Mouse (Mus musculus) neural tube, embryonic 10.5 days (tissue): ENCODE measurements around the gene Slc2a5.
A peak's percentile ranks its signal among the peaks of the same experiment; 100 is the strongest.

Experiments used
- DNase-seq: peaks from one replicate; pipeline ENCODE4 v3.0.0-alpha.2; 2017; ENCODE audit warnings: low spot score; ENCODE audit errors: extremely low spot score

Slc2a5 gene

DNA sequence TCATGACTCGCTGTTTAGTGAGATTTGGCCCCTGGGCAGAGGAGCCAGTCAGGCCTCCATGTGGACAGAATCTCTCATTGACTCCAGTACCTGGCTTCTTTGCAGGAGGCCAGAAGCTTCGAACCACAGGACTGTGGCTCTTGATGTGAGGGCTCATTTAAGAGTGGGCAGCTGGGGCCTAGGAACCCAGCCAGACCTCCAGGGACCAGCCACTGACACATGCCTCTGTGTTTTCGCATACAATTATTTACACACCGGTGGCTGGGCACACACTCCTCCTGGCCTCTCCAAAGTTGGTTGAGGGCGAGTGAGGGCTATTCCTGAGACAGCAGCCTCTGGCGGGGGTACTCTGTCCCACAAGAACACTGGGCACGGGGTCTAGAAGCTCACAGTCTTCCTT is 21.3 kb downstream of the Slc2a5 start:
- no peak for DNase-seq

DNA sequence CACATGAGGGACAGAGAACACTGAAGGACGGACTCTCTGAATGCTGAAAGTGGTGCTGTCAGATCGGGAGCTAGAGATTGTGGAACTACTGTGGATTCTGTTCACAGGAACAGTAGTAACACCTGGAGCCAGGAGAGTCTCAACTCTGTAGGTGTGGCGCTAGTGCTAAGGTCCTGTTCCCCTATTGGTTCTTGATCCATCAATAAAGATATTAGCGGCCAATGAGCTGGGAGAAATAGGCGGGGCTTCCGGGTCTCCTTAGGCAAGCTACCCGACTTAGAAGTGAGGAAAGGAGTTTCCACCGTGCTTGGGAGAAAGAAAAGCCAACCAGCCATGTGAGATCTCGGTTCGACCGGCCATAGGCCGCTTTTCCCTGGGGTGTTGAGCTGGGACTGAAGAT is 25.2 kb downstream of the Slc2a5 start:
- no peak for DNase-seq

DNA sequence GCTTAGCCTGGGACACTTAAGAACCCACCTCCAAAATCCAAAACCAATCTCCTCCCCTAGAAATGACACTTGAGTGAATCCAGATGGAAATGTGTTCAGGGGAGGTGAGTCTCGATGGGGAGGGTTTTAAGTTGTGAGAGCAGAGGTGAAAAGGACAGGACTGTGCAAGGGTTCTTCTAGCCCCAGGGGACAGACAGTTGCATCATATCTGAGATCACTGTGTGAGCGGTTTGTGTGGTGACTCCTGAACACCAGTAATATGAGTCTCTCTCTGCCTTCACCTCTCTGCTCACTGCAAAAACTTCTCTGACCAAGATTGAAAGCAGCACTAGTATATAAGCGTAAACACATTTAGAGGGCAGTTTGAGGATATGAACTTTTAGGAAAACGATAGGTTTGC is 27.2 kb downstream of the Slc2a5 start:
- no peak for DNase-seq

DNA sequence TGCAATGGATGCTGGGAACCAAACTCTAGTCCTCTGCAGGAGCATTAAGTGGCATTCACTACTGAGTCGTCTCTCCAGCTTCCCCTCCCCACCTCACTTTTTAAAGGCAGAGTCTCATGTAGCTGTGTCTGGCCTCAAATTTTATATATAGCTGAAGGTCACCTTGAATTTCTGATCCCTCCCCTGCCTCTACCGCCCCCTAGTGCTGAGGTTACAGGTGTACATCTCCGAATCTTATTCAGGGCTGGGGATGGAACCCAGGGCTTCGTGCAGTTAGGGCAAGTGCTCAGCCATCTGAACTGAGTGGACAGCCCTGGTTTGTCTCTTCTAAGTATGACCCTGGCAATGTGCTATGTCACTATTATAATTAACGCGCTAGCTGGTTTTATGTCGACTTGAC is 32.0 kb downstream of the Slc2a5 start:
- no peak for DNase-seq

DNA sequence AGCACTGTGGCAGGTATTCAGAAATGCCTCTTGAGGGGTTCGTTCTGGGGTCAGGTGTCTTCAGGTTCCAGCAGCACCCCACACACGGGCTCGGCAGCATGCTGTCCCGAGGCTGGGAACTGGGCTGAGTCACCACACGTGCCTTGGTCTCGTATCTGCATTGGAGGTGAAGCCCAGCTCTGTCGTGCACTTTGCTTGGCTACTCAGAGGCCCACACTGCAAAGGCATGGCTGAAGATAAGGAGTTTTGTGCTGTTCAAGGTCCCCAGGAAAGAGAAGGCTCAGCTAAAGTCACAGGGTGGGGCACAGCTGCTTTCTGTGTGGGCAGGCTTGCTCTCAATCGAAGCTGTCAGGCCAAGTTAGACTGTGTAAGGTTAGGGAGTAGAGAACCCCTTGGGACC is 33.4 kb downstream of the Slc2a5 start:
- no peak for DNase-seq

DNA sequence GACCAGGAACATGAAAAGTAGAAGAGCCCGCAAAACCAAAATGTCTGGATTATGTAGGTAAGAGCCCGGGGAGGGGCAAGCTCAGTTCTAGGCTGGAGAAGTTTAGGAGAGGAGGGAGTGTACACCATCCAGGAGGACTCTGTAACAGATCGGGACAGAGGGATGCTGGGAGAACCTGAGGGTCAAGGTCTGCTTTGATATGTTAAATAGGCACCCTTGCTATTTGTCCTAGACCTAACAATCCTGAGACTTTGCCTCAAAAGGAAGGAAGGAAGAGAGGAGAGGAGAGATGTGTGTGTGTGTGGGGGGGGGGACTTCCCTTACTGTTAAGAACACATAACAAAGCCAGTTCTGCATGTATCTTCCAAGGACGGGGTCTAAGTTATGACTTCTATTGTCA is 36.2 kb downstream of the Slc2a5 start:
- DNase-seq, result no peak

DNA sequence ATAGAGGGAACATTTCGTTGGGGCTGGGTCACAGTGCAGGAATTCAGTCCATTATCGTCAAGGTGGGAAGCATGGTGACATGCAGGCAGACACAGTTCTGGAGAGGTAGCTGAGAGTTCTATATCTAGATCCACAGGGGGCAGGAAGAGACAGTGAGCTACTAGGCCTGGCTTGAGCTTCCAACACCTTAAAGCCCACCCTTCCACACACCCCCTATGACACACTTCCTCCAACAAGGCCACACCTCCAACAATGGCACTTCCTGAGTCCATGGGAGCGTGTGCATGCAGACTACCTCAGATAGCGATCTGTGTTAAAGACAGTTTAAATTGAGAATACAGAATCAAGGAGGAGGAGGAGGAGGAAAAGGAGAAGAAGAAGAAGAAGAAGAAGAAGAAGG is 36.6 kb downstream of the Slc2a5 start:
- DNase-seq, result no peak

DNA sequence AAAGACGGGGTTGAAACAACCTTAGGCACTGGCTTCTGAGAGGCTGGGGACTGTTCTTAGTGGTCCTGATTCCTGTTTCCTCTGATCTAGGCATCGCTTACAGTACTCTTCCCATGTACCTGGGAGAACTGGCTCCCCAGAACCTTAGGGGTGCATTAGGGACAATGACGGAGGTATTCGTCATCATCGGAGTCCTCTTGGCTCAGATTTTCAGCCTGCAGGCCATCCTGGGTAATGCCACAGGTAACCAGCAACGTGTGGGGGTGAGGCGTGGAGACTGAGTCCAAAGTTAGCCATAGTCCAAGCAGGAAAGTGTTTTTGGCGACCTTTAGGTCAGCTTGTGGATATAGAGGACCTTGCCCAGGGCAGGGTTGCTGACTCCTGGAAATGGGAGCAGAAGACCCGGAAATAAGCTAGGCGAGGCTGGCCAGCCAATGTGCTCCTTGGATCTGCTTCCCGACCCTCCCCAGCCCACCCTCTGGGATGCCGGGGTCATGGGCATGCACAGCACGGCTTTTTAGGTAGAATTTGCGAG is 38.3 kb downstream of the Slc2a5 start:
- no peak for DNase-seq

DNA sequence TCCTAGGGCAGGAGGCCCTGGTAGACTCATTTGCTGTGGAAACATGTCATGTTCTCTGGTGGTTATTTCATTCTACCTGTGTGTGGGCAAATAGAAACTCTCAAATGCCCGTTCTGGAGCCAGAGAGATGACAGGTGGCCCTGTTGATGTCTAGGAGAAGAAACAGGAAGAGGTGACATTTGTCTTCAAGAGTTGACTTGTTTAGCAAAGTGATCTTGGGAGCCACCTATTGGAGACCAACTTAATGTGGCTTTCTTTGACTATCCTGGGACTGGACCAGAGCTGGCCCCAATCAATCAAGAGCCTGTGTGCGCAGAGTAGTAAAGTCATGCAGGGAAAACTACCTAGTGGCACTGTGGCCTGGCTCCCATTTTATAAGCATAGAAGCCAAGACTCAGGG is 40.4 kb downstream of the Slc2a5 start:
- no peak for DNase-seq

DNA sequence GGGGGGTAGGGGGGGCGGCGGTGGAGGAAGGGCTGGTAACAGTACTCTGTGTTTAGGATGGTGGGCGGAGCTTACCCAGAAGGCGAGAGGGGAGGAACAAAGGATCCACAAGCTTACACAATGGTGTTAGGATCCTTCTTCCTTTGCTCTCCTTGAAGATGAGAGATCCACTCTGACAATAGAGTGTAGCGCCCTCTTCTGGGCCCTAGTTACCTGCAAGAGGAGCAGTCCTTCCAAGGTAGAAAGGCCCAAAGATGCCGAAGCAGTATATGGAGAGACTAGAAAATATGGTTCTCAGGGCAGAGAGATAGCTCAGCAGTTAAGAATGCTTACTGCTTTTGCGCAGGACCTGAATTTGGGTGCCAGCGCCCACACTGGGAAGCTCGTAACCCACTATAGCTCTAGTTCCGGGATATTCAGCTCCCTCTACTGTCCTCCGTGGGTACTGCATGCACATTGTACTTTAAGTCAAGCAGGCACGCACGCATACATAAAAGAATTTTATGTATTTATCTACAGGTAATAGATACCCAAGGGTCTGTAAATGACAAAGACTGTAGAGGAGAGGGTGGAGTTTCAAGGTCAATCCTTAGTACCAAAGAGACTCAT is 43.6 kb downstream of the Slc2a5 start:
- DNase-seq, result no peak

DNA sequence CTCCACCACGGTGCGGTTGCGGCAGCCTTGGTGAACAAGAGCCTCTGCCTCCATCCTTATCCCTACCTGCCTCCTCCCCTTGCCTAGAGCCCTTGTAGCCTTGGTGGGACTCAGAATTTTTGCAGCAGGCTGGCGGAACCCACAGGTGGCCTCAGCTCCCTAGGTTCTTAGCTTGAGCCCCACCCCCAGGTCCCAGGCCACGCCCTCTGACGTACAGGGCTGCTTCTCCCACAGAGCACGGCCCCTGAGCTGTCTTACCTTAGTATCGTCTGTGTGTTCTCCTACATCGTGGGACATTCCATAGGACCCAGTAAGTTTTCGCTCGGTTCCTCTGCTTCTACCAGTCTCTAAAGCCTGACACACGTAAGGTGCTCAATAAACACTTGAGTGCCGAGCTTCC is 45.8 kb downstream of the Slc2a5 start:
- DNase-seq, result no peak

DNA sequence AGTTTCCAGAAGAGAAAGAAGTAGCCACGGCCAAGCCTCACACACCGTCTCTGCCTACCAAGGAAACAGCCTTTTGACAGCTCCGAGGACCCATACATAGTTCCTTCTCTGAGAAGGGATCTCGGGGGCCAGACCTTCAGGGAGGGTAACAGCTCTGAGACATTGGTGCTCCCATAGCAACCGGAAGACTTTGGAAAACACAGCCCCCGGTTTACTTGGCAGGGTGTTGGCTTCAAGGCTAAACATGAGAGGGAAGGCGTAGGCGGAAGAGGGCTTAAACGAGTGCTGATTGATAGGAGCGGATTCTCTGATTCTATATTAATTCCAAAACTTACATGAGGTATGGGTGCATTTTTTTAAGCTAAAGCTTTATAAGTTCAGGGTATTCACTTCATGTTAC is 49.3 kb downstream of the Slc2a5 start:
- DNase-seq, result no peak

DNA sequence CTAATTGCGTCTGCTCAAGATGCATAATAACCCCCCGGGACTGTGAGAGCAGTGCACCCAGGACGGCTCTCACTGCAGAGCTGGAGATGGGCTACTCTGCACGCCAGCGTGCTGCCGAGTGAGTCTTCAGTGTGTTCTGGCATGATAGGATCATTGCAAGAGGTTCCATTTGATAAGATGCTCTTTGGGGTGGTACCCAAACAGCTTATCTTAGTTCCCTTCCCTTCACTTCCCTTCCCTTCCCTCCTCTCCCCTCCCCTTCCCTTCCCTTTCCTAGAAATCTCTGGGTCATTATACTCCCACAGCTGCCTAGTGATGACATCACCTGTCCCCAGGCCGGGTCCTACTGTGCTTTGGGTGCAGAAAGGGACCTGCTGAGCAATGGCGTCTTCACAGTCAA is 53.0 kb downstream of the Slc2a5 start:
- no peak for DNase-seq

DNA sequence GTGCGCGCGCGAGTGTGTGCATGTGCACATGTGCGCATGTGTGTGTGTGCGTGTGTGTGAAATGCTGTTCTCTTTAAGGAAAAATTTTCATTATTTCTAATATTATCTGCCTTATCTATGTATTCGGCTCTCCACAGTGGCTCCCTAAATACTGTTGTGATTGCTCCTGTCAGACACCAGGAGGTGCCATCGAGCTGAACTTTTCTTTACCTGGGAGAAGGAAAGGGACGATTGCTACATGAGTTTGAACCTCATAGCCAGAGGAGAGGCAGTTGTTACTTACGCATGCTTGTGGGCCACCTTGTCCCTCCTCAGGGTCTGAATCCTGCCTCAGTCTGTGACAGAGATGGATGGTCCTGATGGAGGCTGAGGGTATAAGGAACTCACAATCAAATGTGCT is 54.2 kb downstream of the Slc2a5 start:
- peak; percentile 34 for DNase-seq

DNA sequence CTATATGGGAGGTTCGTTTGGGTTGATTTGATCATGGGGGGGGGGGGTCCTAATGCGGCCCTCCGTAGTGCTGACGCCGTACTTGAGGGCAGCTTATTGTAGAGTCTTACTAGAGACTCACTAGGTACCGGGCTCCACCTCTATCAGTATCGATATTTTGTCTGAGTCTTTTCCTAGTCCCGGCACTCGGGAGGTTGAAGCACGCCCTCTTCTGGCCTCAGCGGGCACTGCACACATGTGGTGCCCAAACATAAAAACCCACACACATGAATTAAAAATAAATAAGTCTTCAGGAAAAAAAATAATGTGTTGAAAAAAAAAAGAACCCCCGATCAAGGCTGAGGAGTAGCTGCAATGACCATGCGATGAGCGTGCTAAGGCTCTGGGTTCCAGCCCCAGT is 54.9 kb downstream of the Slc2a5 start:
- DNase-seq, result no peak

DNA sequence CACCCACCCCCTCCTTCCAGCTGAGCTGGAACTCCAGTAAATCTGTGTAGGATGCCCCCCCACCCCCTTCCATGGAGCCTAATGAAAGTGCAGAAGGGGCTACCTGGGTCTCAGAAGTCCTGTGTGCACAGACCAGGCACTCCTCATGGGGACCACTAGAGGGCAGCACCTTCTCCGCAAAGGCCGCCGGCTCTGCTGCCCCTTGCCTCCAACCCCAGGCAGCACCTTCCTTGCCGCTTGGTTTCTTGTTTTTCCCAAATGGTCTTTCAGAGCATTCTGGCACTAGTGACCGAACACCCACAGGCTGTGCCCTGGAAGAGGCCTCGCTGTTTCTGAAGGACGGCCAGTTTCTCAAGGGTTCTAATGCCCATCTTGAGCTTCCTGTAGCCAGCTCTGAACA is 57.5 kb downstream of the Slc2a5 start:
- peak; percentile 66 for DNase-seq

DNA sequence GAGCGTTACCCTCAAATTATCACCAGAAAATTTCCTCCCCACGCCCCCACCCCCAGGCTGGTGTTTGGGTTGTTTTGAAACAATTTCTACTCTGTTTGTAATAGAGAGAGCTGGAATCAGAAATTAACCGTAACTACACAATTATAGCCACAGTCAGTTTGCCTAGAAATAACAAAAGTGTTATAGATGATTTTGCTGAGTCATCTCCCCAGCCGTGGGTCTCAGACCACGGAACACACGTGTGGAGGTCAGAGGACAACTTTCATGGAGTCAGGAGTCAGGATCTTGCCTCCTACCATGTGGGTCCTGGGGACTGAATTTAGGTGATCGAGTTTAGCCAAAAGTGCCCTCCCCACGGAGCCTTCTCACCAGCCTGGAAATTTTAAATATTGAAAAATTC is 58.0 kb downstream of the Slc2a5 start:
- no peak for DNase-seq

DNA sequence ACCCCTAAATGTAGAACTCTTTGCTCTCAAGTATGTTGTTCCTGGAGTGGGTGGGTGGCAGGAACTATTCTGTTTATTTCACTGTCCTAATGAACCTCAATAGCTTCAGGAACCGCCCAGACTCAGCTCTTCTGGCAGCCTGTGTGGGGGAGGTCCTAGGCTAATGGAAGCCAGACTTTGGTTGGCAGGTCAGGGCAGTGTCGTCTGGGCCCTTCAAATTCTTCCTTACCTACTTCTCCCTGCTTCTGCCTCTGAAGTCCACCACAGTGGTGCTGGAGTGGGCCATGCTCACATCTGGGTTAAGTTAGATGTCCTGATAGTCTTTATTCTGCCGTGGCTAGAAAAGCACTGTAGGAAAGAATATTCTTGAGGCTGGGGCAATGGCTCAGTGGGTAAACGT is 59.0 kb downstream of the Slc2a5 start:
- no peak for DNase-seq

DNA sequence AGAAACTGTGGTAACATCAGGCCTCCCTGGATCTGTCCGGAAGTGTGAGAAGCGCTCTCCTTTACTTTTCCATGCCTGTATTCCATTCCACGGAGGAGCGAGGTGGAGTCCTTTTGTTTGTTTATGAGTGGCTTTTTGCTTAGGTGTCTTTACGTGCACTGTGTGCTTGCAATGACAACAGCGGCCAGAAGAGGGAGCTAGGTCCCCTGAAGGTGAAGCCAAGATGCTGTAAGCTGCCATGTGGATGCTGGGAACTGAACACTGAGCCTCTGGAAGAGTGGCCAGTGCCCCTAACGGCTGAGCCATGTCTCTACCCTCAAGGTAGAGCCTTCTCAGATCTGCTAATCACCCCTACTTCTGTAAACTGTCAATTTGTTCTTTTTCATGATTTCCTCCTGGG is 62.2 kb downstream of the Slc2a5 start:
- DNase-seq, result no peak

DNA sequence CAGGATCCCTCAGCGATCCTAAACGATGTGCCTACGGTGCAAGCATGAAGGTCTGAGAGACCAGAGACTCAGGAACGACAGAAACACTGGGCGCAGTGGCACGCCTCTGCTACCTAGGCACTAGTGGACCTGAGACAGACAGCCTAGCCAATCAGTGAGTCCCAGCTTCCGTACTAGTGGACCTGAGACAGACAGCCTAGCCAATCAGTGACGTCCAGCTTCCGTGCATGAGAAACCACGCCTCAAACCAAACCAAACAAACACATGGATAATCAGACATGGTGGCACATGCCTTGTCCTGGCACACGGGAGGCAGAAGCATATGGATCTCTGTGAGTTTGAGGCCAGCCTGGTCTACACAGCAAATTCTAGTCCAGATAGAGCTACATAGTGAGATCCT is 69.2 kb downstream of the Slc2a5 start:
- DNase-seq, result no peak

DNA sequence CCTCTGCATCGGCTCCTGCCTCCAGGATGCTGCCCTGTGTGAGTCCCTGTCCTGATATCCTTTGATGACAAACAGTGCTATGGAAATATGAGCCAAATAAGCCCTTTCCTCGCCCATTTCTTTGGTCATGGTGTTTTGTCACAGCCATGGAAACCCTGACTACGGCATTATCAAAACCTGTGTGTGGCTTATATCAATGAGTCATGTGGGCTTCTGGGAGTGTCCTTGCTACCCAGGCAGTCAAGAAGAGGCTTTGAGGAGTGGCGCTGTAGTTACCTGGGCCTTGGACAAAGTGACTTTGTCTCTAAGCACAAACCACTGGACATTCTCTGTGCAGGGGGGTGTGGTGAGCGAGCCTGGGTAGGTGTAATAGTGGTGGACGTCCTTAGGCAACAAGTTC is 73.1 kb downstream of the Slc2a5 start:
- no peak for DNase-seq
